Mouse (Mus musculus) heart, postnatal 4 days (tissue): Measurements from ENCODE around the gene Pcgf2. TPM values are rescaled to one million over a fixed set of nuclear protein-coding genes. Genes with fewer than 3 reads are reported as not detected.
A peak's percentile ranks its signal among the peaks of the same experiment; 100 is the strongest.
"Not testable (repeated sequence)": the region's sequence is repeated elsewhere in the genome, so short reads cannot be mapped to it uniquely, and the experiment has no call there.

Experiments used
- DNase-seq: peaks from one replicate; pipeline ENCODE4 v3.0.0; 2021
- total RNA-seq, 2 experiments: library from RNA; stranded (reverse); gene quantifications; 2 replicates each; pipeline ENCODE4 v1.2.3; 2021

Pcgf2 gene
- total RNA-seq, 2 experiments from 2014 or later: 31.3 to 31.8 TPM

GRCm38 (mm10) chr11:97668160-97668559 is 32.1 kb downstream of the Pcgf2 start:
- no peak for DNase-seq

- DNase-seq: peak; percentile 8
Observed at GRCm38 (mm10) chr11:97666794-97667193, 33.5 kb downstream of the Pcgf2 start.

GRCm38 (mm10) chr11:97666221-97666620 is 34.1 kb downstream of the Pcgf2 start:
- no peak for DNase-seq

- DNase-seq: no peak
Observed at GRCm38 (mm10) chr11:97665431-97665830, 34.9 kb downstream of the Pcgf2 start.

DNA sequence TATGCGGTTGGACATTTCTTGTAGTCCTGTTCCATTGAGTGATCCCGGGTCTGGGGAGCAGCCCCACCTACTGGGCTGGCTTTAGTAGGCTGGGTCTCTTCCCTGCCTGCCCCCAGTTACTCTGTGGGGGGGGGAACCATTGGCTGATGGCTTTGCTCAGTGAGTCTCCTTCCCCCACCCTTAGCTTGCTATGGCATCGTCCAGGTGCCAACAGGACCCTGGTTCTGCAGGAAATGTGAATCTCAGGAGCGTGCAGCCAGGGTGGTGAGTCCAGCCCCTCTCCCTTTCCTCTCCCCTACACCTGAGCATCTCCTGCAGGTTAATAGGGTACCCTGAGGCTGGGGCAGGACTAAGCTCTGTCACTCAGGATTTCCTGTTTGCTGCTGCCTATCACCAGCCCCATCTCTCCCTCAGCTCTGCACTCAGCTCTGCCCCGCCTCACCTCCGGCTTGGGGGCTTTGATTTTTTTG is 35.5 kb downstream of the Pcgf2 start:
- DNase-seq: no peak

DNA sequence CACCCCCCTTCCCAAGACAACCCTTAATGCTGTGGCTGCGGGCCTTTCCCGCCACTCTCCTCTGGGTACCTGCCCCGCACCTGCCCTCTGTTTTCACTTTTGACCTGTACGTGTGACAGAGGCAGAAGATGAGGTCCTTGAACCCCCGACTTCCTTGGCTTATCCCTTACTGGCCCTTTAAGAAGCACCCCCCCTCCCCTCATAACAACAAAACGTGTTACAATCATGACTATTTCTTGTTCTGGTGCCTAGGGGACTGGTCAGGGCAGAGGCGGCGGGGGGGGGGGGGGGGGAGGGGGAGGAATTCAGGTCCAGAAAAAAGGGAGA is 36.0 kb downstream of the Pcgf2 start:
- DNase-seq: no peak

GRCm38 (mm10) chr11:97663528-97664338 is 36.6 kb downstream of the Pcgf2 start:
- DNase-seq: peak; percentile 56

DNA sequence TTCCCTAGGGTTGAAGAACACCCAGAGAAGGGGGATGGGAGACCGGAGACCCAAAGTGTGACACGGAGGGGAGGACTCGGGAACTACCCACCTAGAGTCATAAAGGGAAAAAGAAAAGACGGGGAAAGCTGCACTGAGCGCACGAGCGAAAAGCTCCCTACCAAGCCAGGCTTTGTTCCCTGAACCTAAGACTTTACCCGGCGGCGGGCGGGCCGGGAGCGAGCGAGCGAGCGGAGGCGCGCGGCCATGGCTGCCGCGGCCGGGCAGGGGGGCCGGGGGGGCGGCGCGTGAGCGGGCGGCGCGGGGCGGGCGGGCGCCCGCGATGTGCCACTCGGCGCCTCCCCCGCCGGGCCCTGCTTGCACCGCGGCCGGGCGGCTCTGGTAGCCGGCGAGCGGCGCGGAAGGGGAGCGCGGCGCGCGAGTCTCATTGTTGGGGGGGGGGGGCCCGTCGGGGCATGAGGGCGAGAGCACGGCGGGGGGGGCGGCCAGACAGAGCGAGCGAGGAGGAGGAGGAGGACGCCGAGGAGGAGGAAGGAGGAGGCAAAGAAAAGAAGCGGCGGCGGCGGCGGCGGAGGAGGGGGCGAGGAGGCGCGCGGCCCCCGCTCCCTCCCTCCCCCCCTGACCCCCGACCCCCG is 37.3 kb downstream of the Pcgf2 start, which contains the start of gene Mllt6:
TSS of gene Mllt6 (plus strand) at position 522 of the 635 bp plus-strand sequence.
- peak; percentile 83 for DNase-seq

- DNase-seq: no peak
Observed at GRCm38 (mm10) chr11:97662207-97662892, 37.9 kb downstream of the Pcgf2 start.

DNA sequence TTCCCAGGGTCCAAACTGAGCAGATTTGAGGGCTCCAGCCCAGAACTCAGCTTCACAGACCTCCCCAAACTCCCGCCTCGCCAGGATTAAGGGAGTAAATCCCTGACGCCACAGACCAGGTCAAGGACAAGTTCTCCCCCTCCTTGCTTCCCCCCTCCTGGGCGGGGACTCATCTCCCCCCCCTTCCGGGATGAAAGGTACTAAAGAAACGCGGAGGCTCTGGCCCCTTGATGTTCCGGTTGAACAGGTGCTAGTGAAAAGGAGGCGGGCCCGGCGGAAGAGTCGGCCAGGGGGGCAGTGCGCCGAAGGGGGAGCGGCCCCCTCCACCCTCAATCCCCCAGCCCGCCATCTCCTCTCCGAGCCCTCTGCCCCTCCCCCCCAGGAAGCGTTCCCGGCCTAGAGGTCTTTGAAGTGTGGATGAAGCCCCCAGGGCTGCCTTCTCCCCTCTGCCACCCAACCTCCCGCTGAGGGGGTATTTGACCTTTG is 38.6 kb downstream of the Pcgf2 start:
- peak; percentile 54 for DNase-seq

GRCm38 (mm10) chr11:97660734-97661647 is 39.3 kb downstream of the Pcgf2 start:
- no peak for DNase-seq

GRCm38 (mm10) chr11:97659990-97660714 is 40.1 kb downstream of the Pcgf2 start:
- peak; percentile 78 for DNase-seq

GRCm38 (mm10) chr11:97659267-97659989 is 40.9 kb downstream of the Pcgf2 start:
- DNase-seq: no peak

DNA sequence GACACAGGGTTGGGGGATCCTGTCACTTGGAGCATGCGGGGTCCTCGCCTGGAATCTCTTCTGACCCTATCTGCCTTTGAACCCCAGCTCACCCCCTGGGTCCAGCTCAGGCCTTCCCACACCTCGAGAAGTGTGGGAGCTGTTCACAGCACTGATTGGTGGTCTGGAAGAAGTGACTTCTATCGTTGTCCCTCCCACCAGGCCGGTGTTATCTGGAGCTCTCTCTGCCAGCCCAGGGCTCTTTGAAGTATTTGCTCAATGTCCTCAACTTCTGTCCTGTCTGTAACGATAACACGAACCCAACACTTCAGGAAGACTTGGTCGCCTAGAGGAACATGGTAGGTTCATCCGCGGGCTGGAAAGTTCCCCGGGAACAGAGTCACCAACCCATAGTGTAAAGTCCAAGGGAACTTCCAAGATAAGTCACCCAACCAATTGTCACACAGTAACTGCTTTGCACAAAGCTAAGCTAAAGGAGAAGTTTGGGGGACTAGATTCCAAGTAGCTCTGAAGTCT is 41.5 kb downstream of the Pcgf2 start:
- DNase-seq: no peak

DNA sequence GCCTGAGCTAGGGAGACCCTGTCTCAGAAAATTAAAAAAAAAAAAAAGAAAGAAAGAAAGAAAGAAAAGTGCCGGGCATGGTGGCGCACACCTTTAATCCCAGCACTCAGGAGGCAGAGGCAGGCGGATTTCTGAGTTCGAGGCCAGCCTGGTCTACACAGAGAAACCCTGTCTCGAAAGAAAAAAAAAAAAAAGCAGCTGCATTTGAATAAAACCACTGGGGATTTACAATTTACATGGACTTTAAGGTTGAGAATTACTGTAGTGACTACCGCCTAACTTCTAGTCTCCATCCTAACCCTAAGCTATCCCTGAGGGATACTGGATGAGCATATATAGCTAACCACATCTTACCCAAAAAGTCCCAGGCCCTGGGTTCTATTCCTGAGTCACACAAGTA is 42.3 kb downstream of the Pcgf2 start:
- not testable (repeated sequence) for DNase-seq

DNA sequence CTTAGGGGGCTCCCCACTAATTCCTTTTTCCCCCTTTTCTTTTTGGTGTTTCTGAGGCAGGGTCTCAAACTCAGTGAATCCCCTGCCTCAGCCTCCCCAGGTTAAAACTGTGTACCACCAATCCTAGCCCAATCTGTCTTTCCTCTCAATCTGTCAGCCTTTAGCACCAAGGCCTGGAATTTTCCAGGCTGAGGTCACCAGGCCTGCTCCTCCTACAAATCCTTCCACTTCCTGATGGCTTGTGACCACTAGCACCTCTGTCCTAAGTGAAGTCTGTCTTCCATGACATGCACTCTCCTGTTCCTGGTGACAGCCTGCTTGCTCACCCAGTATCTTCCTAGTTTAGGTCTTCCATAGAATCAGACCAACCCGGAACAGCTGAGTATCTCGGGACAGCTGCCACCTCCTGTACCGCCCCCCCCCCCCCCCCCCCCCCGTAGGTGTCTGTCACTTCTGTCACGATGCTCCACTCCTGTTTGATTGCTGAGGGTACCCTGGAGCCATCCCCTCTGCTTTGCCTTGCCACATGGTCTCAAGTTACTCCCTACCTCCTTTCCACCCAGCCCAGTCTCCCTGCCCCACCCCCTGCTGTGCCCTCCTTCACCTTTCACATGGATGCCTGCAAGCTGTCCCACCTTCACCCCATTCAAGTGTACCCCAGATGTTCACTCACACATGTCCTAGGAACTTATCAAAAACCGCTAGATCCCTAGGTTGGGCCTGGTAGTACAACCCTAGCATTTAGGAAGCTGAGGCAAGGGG is 42.9 kb downstream of the Pcgf2 start:
- DNase-seq: no peak

- DNase-seq: no peak
Observed at GRCm38 (mm10) chr11:97656269-97656971, 43.9 kb downstream of the Pcgf2 start.

- no peak for DNase-seq
Observed at GRCm38 (mm10) chr11:97654210-97654609, 46.1 kb downstream of the Pcgf2 start.

- not testable (repeated sequence) for DNase-seq
Observed at GRCm38 (mm10) chr11:97653376-97653775, 46.9 kb downstream of the Pcgf2 start.
